Mouse (Mus musculus) ES-Bruce4 (cell line): ENCODE results near the gene Pitpnc1.

Source experiments
- CTCF ChIP-seq: IDR thresholded peaks from one replicate; pipeline ENCODE4 v1.8.1; 2011; ENCODE audit warnings: low read depth, low read length
- EP300 ChIP-seq: IDR thresholded peaks from 2 replicates; pipeline ENCODE4 v1.6.1; 2011; ENCODE audit warnings: low read depth, low read length; ENCODE audit not compliant: insufficient read depth
- POLR2A ChIP-seq: IDR thresholded peaks from one replicate; pipeline ENCODE4 v1.8.1; 2011; ENCODE audit warnings: low read length; ENCODE audit not compliant: insufficient read depth

DNA sequence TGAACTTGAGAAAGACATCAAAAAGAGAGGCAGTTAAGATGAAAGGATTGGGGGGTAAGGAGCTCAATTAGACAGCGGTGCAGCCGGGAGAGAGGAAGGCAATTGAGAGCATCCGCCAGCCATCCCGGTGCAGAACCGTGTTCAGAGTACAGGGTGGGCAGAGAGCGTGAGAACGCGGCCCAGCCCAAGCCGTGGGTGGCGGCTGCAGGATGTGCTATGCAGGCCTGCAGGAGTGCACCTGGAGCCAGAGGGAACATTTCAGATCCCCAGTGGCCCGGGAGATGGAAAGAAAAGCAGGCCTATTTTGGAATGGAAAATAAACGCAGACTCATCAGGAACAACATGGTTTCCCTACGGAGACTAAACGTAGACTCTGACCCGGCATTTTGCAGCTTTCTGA lies 155.0 kb downstream of the Pitpnc1 start:
- TF ChIP-seq CTCF = no peak
- no peak for TF ChIP-seq POLR2A
- TF ChIP-seq EP300 = no peak
